Mouse (Mus musculus): ENCODE results near the gene Zfp979. TPM values are rescaled to one million over a fixed set of nuclear protein-coding genes. Genes with fewer than 3 reads are reported as not detected.

The Zfp979 gene
- polyA plus RNA-seq, 1 experiment, result 0.16 TPM

DNA sequence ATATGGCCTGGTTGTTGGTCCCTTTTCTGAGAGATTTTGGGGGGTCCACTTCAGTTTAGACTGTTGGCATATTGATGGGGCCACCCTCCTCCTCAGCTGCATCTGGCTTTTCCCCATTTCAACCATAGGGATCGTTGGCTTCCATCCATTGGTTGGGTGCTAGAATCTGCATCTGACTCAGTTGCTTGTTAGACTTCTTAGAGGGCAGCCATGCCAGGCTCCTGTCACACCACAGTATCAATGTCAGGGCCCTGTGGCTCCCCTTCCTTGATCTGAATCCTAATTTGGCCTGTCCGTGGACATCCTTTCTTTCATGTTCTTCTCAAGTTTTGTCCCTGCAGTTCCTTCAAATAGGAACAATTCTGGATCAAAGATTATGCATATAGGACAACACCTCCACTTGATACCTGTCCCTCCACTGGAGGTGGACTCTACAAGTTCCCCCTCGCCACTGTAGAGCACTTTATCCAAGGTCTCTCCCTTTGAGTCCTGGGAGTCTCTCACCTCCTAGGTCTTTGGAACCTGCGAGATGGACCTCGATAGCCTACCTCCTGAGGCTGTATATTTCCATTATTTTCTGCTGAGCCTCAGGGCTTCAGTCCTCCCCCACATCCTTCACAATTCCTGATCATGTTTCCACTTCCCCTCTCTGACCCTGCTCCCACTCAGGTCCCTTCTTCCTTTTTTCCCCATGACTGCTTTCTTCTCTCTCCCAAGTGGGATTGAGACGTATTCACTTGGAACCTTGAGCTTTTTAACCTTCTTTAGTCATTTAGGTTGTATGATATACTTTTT is 76.7 kb downstream of the Zfp979 start:
- Histone ChIP-seq H3K4me3 (ENCODE audit: extremely low read depth, insufficient read depth, insufficient read length) (no peak overlapping the region), H3K36me3 (ENCODE audit: control insufficient read depth, insufficient read depth, low read length) (no peaks in the 10 kb centered on the region), H3K27me3 (ENCODE audit: control insufficient read depth, insufficient read depth, low read length) (no peaks in the 10 kb centered on the region), H3K4me1 (ENCODE audit: control insufficient read depth, insufficient read depth, insufficient read length) (no peaks in the 10 kb centered on the region), H3K27ac (ENCODE audit: insufficient read depth, low read length) (no peak overlapping the region)
- TF ChIP-seq POLR2A (IDR thresholded peaks at IDR 0.05; ENCODE audit: low read depth, low read length), result no peak
- no peak for TF ChIP-seq CTCF (IDR thresholded peaks at IDR 0.05; ENCODE audit: extremely low read depth, insufficient read depth, insufficient read length, insufficient replicate concordance)
- no peak for DNase-seq (ENCODE audit: low read depth in 1 of 2, low spot score in 2 of 2)
- WGBS, result 69% methylated on average over 6 of the region's 6 CpGs

Other genes with a start within 250 kb of the Zfp979 start
- gene Zfp982, start 150.1 kb downstream of the Zfp979 start, polyA plus RNA-seq (2012; rRNA removed), result not detected in 2 replicates
- gene Gm16503, start 102.3 kb downstream of the Zfp979 start, polyA plus RNA-seq (2012; rRNA removed), result not detected in 2 replicates
- not detected in 2 replicates for gene Zfp985, start 89.2 kb downstream of the Zfp979 start, polyA plus RNA-seq (2012; rRNA removed)
- 0.02 TPM in 1 of 2 replicates, not detected in the other for gene Zfp534, start 60.0 kb upstream of the Zfp979 start, polyA plus RNA-seq (2012; rRNA removed)
- gene Zfp984, start 167.3 kb upstream of the Zfp979 start, polyA plus RNA-seq (2012; rRNA removed), result 0.48 and 0.53 TPM in 2 replicates
- 0.35 and 0.37 TPM in 2 replicates for gene Zfp933, start 205.9 kb upstream of the Zfp979 start, polyA plus RNA-seq (2012; rRNA removed)
- 72.2 and 146 TPM in 2 replicates for gene Miip, start 226.3 kb upstream of the Zfp979 start, polyA plus RNA-seq (2012; rRNA removed)
- gene Fv1, start 226.5 kb upstream of the Zfp979 start, polyA plus RNA-seq (2012; rRNA removed), result 0.64 and 1.1 TPM in 2 replicates